Mouse (Mus musculus): Measurements from ENCODE around the gene Ddc. TPM values are rescaled to one million over a fixed set of nuclear protein-coding genes. Genes with fewer than 3 reads are reported as not detected.
A peak's percentile ranks its signal among the peaks of the same experiment; 100 is the strongest.

Gene Ddc
- polyA plus RNA-seq, 1 experiment from 2014 or later, result 3.3 TPM

DNA sequence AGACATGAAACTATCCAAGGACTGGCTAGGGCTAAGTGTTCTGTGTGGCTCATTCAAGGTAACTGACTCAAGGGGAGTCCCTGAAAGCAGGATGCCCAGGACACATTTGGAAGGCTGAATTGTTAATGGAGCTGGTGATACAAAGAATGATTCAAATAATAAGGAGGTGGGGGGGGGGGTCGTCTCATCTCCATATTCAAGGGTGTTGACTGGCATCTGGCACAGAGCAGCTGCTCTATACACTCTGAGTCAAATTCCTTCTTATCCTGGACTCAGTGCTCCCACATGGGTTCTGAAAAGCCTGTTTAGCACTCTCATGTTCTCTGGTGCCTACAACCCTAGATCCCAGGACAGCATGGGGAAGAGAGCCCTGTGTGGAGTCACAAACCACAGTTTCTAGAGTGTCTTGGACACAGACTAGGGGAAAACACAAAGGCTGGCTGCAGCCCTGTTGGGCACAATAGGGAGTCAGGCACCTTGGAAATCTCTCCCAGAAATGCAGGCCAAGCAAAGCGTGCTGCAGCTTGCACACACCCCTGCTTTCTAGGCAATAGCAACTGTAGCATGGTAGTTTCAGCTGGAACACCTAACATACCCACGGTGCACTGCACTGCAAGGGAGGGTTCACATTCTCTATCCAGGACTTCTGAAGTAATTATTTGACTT lies 72.8 kb downstream of the Ddc start:
- Histone ChIP-seq H3K36me3 (no peaks in the 10 kb centered on the region), H3K4me3 (no peak overlapping the region), H3K4me1 (replicated peaks) (peaks cover 74% of the 10 kb centered on the region), H3K9ac (no peak overlapping the region), H3K4me2 (no peak overlapping the region), H3K27ac (replicated peaks) (no peak overlapping the region), H3K9me3 (no peaks in the 10 kb centered on the region), H3K27me3 (no peaks in the 10 kb centered on the region; the same call in 1 of the 2 replicates)
- ATAC-seq (ENCODE audit: low read depth), result no peak
- 47% methylated on average over 3 of the region's 3 CpGs for WGBS

DNA sequence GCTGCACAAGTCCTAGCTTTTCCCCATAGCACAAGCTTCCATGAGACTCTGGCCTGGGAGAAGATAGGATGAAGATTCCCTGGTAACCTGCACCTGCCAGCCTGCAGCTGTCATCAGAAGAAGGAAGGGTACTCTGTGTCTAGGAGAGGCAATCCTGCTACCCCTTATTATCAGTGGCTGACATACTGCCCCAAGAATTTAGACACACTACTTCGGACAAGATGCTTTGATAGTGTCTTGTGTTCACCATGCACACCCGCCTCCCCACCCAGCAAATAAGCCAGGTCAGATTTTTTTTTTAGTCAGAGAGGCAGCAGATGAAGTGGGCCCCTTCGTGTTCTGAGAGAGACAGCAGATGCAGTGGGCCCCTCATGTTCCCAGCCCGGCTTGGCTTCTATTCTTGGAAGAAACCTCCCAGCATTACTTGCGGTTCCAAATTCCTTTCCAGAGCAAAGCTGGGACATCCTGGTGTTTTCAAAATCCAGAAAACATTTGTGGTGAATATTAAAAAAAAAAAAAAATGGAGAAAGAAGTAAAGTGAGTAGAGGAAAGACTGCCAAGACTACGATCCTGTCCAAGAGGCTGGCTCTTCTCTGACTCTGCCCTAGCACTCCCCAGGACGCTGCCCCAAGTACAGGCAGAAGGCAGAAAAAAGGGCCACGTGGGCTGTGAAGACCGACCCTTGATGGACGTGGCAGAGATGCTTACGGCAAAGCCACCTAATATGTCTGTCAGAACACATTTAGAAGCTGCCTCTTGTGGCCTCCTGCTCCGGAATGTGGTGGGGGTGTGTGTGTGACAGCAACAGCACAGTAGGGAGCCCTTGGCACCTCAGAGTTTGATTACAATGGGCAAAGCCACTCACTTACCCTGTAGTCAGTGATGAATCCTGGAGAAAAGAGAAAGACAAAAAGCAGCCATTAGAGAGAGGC lies 73.7 kb downstream of the Ddc start:
- H3K4me2 ChIP-seq, result no peak overlapping the region
- 18% methylated on average over 12 of the region's 12 CpGs for WGBS
- H3K27me3 ChIP-seq, result no peaks in the 10 kb centered on the region; the same call in 1 of the 2 replicates
- no peak overlapping the region for H3K27ac ChIP-seq (replicated peaks)
- H3K9me3 ChIP-seq, result no peaks in the 10 kb centered on the region
- 0 out of 2 replicates have a peak overlapping the region, but pooled peaks have one; percentile 34 for H3K9ac ChIP-seq
- H3K36me3 ChIP-seq, result no peaks in the 10 kb centered on the region
- no peak overlapping the region for H3K4me3 ChIP-seq
- no peak for ATAC-seq (ENCODE audit: low read depth)
- H3K4me1 ChIP-seq (replicated peaks), result peaks cover 66% of the 10 kb centered on the region

DNA sequence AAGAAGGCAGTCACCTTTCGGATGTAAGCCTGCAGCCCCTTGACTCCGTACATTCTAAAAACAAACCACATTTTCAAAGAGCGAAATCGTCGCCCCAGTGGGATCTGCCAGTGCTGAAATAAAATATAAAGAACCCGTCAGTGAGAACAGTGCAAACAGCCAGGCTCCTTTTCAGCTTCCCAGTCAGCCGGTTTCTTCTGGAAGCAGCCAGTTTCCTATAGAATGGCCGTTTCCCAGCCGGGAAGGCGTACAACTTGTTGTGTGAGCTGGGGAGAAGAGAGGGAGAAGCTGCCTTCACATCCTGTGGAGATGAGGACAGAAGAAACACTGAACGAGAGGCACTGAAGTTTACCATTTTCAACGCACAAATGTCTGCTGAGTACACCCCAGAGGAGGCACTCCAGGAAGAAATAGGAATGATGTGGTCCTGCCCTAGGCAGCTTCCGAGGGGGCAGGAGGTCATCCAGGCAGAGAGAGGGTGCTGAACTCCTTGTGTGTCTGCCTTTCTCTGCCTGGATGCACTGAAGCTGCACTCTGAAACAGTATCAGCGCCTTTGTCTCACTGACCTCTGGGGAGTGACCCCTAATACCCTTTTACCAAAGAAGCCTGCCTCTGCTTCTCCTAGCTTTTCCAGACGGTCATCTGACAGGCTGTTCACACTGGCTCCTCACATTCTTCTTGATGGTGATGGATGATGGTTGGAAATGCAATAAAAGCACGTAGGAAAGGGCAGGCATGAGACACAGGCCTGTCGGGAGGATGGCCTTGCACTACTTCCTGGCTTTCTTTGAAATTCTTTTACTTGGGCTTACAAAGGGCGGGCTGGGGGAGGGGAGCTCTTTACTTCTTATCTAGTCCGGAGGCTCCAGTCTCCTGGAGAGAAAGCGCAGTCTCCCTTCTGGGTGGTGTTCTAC lies 75.5 kb downstream of the Ddc start:
- peaks cover 52% of the 10 kb centered on the region for H3K4me1 ChIP-seq (replicated peaks)
- WGBS, result 4% methylated on average over 20 of the region's 20 CpGs
- ATAC-seq (ENCODE audit: low read depth), result peak; percentile 6; the same call in 1 of the 2 replicates

DNA sequence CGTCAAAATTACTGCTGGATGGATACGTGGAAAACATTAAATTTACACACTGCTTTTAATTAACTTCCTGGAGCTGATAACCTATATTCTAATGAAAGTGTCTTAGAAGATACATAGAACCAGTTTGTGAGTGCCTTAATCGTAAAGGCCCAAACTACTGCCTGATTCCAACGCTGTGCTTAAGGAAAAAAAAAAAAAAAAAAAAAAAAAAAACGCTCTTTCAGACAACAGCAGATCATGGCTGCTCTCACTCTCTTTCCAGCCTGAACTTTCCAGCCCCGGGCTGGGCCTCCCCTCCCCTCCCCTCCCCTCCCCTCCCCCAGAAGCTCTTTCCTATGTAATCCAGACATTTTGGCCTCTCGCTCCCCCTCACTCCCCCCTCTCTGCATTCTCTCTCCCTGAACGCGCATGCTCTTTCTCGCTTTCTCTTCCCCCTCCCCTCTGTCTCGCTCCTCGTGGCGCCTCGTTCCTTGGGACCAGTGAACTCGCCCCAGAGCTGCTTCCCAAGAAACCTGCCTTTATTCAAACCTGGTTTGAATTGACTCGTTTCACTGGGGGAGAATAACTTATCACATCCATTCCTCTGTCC lies 76.5 kb downstream of the Ddc start:
- Histone ChIP-seq H3K4me1 (replicated peaks) (peaks cover 52% of the 10 kb centered on the region), H3K36me3 (no peaks in the 10 kb centered on the region), H3K4me2 (peak overlapping the region; percentile 49), H3K27me3 (no peaks in the 10 kb centered on the region; the same call in 1 of the 2 replicates), H3K9me3 (no peaks in the 10 kb centered on the region), H3K4me3 (peak overlapping the region; percentile 13), H3K27ac (replicated peaks) (peak overlapping the region; percentile 80), H3K9ac (peak overlapping the region; percentile 63)
- peak; percentile 81 for ATAC-seq (ENCODE audit: low read depth)
- 4% methylated on average over 15 of the region's 16 CpGs for WGBS

More for the DNA sequence above, 75.5 kb downstream of the Ddc start:
- no peaks in the 10 kb centered on the region for H3K36me3 ChIP-seq
- H3K27me3 ChIP-seq, result no peaks in the 10 kb centered on the region; the same call in 1 of the 2 replicates
- no peaks in the 10 kb centered on the region for H3K9me3 ChIP-seq
- peak overlapping the region; percentile 49 for H3K4me2 ChIP-seq
- H3K4me3 ChIP-seq, result no peak overlapping the region
- H3K9ac ChIP-seq, result peak overlapping the region; percentile 63
- peak overlapping the region; percentile 80 for H3K27ac ChIP-seq (replicated peaks)

DNA sequence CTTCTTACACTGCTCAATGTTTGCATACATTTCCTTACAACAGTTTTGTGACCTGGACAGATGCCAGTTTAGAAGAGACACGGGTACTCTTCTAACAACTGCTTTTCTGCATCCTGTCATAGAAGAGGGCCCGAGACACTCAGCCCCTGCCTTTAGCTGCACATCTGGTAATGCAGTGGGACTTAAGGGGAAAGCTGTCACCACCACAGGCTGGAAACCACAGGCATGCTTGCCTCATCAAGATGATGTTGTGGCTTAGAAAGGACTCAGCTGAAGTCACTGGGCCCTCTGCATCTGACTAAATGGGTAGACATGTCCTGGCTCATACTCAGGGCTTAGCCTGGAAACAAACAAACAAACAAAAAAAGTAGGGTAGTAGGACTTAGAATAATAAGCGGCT lies 77.2 kb downstream of the Ddc start:
- ATAC-seq (ENCODE audit: low read depth), result no peak

DNA sequence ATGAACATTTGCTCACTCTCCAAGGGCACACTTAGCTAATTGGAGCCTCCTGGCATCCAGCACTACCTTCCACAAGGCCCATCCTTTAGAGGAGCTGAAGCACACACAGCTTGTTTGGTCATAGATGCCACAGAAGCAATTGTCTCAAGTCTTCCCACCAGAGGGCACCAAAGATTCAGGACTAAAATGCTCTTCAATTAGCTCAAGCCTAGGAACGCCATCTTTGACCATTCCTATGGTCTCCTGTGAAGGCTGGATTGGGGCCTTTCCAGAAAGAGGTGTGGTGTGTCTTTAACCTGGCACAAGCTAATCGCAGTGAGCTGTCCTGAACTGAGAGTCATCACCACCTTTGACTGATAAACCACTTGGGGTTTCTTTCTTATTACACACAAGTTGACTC lies 77.7 kb downstream of the Ddc start:
- H3K9ac ChIP-seq, result no peak overlapping the region
- no peaks in the 10 kb centered on the region for H3K9me3 ChIP-seq
- no peak overlapping the region for H3K4me2 ChIP-seq
- H3K4me3 ChIP-seq, result no peak overlapping the region
- no peaks in the 10 kb centered on the region for H3K36me3 ChIP-seq
- H3K27me3 ChIP-seq, result no peaks in the 10 kb centered on the region; the same call in 1 of the 2 replicates
- H3K27ac ChIP-seq (replicated peaks), result peak overlapping the region; percentile 67
- peaks cover 47% of the 10 kb centered on the region for H3K4me1 ChIP-seq (replicated peaks)
- peak; percentile 55 for ATAC-seq (ENCODE audit: low read depth)
- WGBS, result 8% methylated on average over 2 of the region's 2 CpGs

More for the DNA sequence above, 77.2 kb downstream of the Ddc start:
- 62% methylated on average over 3 of the region's 3 CpGs for WGBS
- Histone ChIP-seq H3K9ac (no peak overlapping the region), H3K4me1 (replicated peaks) (peaks cover 52% of the 10 kb centered on the region), H3K9me3 (no peaks in the 10 kb centered on the region), H3K36me3 (no peaks in the 10 kb centered on the region), H3K4me2 (no peak overlapping the region), H3K4me3 (no peak overlapping the region), H3K27ac (replicated peaks) (peak overlapping the region; percentile 67), H3K27me3 (no peaks in the 10 kb centered on the region; the same call in 1 of the 2 replicates)

DNA sequence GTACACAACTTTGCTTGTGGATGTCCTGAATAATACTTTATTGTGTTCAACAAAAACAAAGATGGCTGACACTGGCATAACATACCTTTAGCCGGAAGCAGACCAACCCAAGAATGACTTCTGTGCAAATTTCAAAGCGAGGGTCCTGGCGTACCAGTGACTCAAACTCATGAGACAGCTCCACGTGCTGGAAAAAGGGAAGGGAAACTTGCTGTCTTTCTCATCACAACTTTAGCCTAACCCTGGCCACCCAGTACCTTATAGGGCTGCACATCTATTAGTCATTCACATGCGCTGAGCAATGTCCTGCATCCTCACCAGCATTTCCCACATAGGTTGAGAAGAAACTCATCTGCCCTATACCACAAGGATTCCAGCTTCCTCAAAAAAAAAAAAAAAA lies 78.7 kb downstream of the Ddc start:
- no peak for ATAC-seq (ENCODE audit: low read depth)
- WGBS, result 97% methylated on average over 5 of the region's 5 CpGs
- H3K4me2 ChIP-seq, result no peak overlapping the region

DNA sequence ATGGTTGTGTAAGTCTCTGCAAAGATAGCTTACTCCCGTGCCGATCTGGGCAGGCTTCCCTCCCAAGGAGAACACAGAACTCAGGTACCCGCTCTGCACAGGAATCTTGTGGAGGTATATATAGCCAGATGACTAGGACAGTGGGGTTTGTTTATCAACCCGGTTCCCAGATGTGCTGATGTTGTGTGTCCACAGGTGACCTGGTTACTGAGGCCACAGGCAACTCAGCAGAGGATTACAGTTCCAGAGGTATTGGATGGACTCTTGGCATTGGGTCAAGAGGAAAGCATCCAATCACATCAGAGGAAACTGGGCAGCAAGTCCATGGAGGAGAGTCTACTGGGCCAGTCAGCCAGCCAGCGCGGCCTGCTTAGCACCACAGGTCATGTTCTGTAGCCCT lies 79.1 kb downstream of the Ddc start:
- 89% methylated on average over 6 of the region's 6 CpGs for WGBS
- Histone ChIP-seq H3K9me3 (no peaks in the 10 kb centered on the region), H3K27ac (replicated peaks) (no peak overlapping the region), H3K27me3 (no peaks in the 10 kb centered on the region), H3K4me2 (no peak overlapping the region), H3K36me3 (no peaks in the 10 kb centered on the region), H3K9ac (no peak overlapping the region), H3K4me3 (no peak overlapping the region), H3K4me1 (replicated peaks) (peaks cover 33% of the 10 kb centered on the region)
- ATAC-seq (ENCODE audit: low read depth), result no peak

More for the DNA sequence above, 78.7 kb downstream of the Ddc start:
- Histone ChIP-seq H3K4me3 (no peak overlapping the region), H3K9ac (no peak overlapping the region), H3K4me1 (replicated peaks) (peaks cover 37% of the 10 kb centered on the region), H3K27me3 (no peaks in the 10 kb centered on the region; the same call in 1 of the 2 replicates), H3K36me3 (no peaks in the 10 kb centered on the region), H3K27ac (replicated peaks) (no peak overlapping the region), H3K9me3 (no peaks in the 10 kb centered on the region)

DNA sequence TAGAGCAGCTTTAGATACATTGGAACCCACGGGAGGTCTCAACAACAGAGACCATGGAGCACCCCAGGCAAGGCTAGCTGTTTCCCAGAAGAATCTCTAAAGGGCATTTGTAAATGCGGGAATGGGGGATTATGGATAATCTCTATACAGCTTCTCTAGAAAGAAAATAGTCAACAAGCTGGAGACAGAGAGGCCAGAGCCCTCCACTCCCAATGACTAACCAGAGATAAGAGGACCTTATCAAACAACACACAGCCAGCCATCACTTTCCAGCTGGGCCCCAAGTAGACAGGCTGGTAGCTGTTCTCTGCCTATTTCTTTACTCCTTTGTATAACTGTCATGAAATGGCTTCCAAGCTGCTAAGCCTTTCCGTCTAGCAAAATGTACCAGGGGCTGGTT lies 82.2 kb downstream of the Ddc start:
- ATAC-seq (ENCODE audit: low read depth), result no peak
- Histone ChIP-seq H3K36me3 (no peaks in the 10 kb centered on the region), H3K27ac (replicated peaks) (no peak overlapping the region), H3K9me3 (no peaks in the 10 kb centered on the region), H3K4me3 (no peak overlapping the region), H3K9ac (no peak overlapping the region), H3K4me2 (no peak overlapping the region), H3K4me1 (replicated peaks) (peaks cover 4% of the 10 kb centered on the region), H3K27me3 (no peaks in the 10 kb centered on the region)
- 76% methylated on average over 3 of the region's 3 CpGs for WGBS

DNA sequence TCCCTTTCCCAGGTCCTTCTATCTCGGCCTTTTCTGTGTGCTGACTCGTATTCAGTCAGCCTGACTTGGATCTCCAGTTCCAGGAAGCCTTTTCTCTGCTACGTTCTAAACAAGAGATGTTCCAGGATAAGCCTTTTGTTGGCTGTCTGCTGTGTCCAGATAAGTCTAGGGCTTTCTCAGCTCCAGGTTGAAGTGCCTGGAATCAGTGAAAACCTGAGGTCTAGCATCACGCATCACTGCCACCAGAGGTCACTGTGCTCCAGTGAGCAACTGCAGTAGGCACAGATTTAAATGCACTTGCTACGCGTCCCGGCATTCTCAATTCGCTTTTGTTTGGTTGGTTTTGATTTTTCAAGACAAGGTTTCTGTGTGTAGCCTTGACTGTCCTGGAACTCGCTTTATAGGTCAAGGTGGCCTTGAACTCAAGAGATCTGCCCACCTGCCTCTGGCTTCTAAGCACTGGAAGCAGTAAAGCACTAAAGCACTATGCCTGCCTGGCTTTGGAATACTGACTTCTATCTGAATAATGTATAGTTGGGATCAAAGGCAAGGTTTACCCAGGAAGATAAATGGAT lies 86.0 kb downstream of the Ddc start:
- H3K4me1 ChIP-seq (replicated peaks), result peaks cover 17% of the 10 kb centered on the region
- H3K27ac ChIP-seq (replicated peaks), result no peak overlapping the region
- no peak overlapping the region for H3K4me3 ChIP-seq
- H3K9ac ChIP-seq, result peak overlapping the region; percentile 55; the same call in 1 of the 2 replicates
- H3K9me3 ChIP-seq, result no peaks in the 10 kb centered on the region
- H3K36me3 ChIP-seq, result no peaks in the 10 kb centered on the region
- no peaks in the 10 kb centered on the region for H3K27me3 ChIP-seq
- WGBS, result 25% methylated on average over 9 of the region's 9 CpGs
- peak overlapping the region; percentile 46 for H3K4me2 ChIP-seq
- no peak for ATAC-seq (ENCODE audit: low read depth)

Data from neural tube, embryonic 13.5 days (tissue).